Mouse (Mus musculus) kidney, postnatal 0 days (tissue): ENCODE data around the gene Trim3. TPM values are rescaled to one million over a fixed set of nuclear protein-coding genes. Genes with fewer than 3 reads are reported as not detected.

Experiments used
- ATAC-seq: fragments of 200-750 bp; cut with Nextera tagmentation; replicated peaks from 2 replicates; pipeline ENCODE4 v1.8.0; 2017; ENCODE audit warnings: low read depth, moderate number of reproducible peaks, moderate TSS enrichment, moderate library complexity; ENCODE audit not compliant: low FRiP score
- DNase-seq: peaks from one replicate; pipeline ENCODE4 v3.0.0-alpha.2; 2016; ENCODE audit warnings: low spot score
- H3K27ac ChIP-seq: fragments of 300-500 bp; sonication (generic); 2 replicates; pipeline ENCODE4 v1.5.1; 2014; ENCODE audit warnings: mild to moderate bottlenecking
- H3K27me3 ChIP-seq: fragments of 300-500 bp; sonication (generic); 2 replicates; pipeline ENCODE4 v1.6.1; 2014; ENCODE audit warnings: low read length, mixed read lengths; ENCODE audit not compliant: insufficient read depth
- H3K36me3 ChIP-seq: fragments of 300-500 bp; sonication (generic); 2 replicates; pipeline ENCODE4 v1.6.1; 2014; ENCODE audit warnings: low read length, mixed read lengths; ENCODE audit not compliant: insufficient read depth
- H3K4me1 ChIP-seq: fragments of 300-500 bp; sonication (generic); replicated peaks from 2 replicates; pipeline ENCODE4 v1.6.1; 2014; ENCODE audit warnings: antibody characterized with exemption, low read length, mixed read lengths; ENCODE audit not compliant: insufficient read depth
- H3K4me2 ChIP-seq: fragments of 300-500 bp; sonication (generic); 2 replicates; pipeline ENCODE4 v1.6.1; 2014; ENCODE audit warnings: mild to moderate bottlenecking, low read length, moderate library complexity, mixed read lengths
- H3K4me3 ChIP-seq: fragments of 300-500 bp; sonication (generic); replicated peaks from 2 replicates; pipeline ENCODE4 v1.5.1; 2014; ENCODE audit warnings: low read depth, low read length
- H3K9ac ChIP-seq: fragments of 300-500 bp; sonication (generic); 2 replicates; pipeline ENCODE4 v1.6.1; 2014; ENCODE audit warnings: low read depth, low read length
- H3K9me3 ChIP-seq: fragments of 300-500 bp; sonication (generic); replicated peaks from 2 replicates; pipeline ENCODE4 v1.6.1; 2016; ENCODE audit warnings: low read length, inconsistent platforms, mixed read lengths
- CTCF ChIP-seq: IDR thresholded peaks from 2 replicates; pipeline ENCODE4 v1.5.1; 2016; ENCODE audit warnings: antibody characterized with exemption, low read depth, mild to moderate bottlenecking, moderate library complexity
- WGBS: fragments of 180-500 bp; shearing (Covaris S2); extraction: QIAGEN DNeasy Blood & Tissue Kit; methylation state at CpG from one replicate; pipeline ENCODE4 v1.1.7; 2014; 5-methylcytosine and 5-hydroxymethylcytosine counted together
- polyA plus RNA-seq: library from polyadenylated mRNA; unstranded; fragments of >200 nt; fragmentation: Nextera tagmentation; extraction: Ambion mirVana; gene quantifications from 2 replicates; pipeline ENCODE4 v1.2.1, GENCODE M21; 2015

Gene Trim3
- polyA plus RNA-seq, 1 experiment from 2014 or later, result 24.8 TPM

GRCm38 (mm10) chr7:105568988-105569471 lies 64.3 kb downstream of the Trim3 start:
- no peaks in the 10 kb centered on the region for H3K27me3 ChIP-seq
- no peak for DNase-seq
- H3K4me1 ChIP-seq, result no peaks in the 10 kb centered on the region; the same call in 1 of the 2 replicates
- peak; percentile 70 for ATAC-seq
- H3K9ac ChIP-seq, result no peak overlapping the region
- 18% methylated on average over 6 of the region's 6 CpGs for WGBS
- no peak for TF ChIP-seq CTCF
- H3K9me3 ChIP-seq, result no peaks in the 10 kb centered on the region
- H3K27ac ChIP-seq, result no peak overlapping the region
- H3K4me2 ChIP-seq, result no peak overlapping the region
- peaks cover 29% of the 10 kb centered on the region for H3K36me3 ChIP-seq
- H3K4me3 ChIP-seq, result no peak overlapping the region

GRCm38 (mm10) chr7:105568583-105568982 lies 64.8 kb downstream of the Trim3 start:
- Histone ChIP-seq H3K9me3 (no peaks in the 10 kb centered on the region), H3K36me3 (peaks cover 25% of the 10 kb centered on the region), H3K27ac (no peak overlapping the region)

GRCm38 (mm10) chr7:105565071-105565836 lies 68.1 kb downstream of the Trim3 start:
- no peaks in the 10 kb centered on the region for H3K9me3 ChIP-seq
- H3K4me2 ChIP-seq, result no peak overlapping the region
- H3K36me3 ChIP-seq, result peaks cover 22% of the 10 kb centered on the region
- no peak overlapping the region for H3K4me3 ChIP-seq
- no peak overlapping the region for H3K9ac ChIP-seq
- no peak overlapping the region for H3K27ac ChIP-seq
- DNase-seq (no peak), ATAC-seq (no peak)
- no peaks in the 10 kb centered on the region for H3K27me3 ChIP-seq
- H3K4me1 ChIP-seq, result no peaks in the 10 kb centered on the region; the same call in 1 of the 2 replicates
- WGBS, result 88% methylated on average over 17 of the region's 17 CpGs
- no peak for TF ChIP-seq CTCF

More at GRCm38 (mm10) chr7:105568583-105568982, 64.8 kb downstream of the Trim3 start:
- ATAC-seq (no peak), DNase-seq (no peak)
- no peak overlapping the region for H3K9ac ChIP-seq
- H3K4me2 ChIP-seq, result no peak overlapping the region
- no peaks in the 10 kb centered on the region for H3K27me3 ChIP-seq
- H3K4me1 ChIP-seq, result no peaks in the 10 kb centered on the region; the same call in 1 of the 2 replicates
- no peak overlapping the region for H3K4me3 ChIP-seq
- TF ChIP-seq CTCF, result no peak
- 28% methylated on average over 7 of the region's 7 CpGs for WGBS

GRCm38 (mm10) chr7:105563367-105563766 lies 70.0 kb downstream of the Trim3 start:
- no peaks in the 10 kb centered on the region for H3K27me3 ChIP-seq
- H3K4me1 ChIP-seq, result no peaks in the 10 kb centered on the region
- TF ChIP-seq CTCF, result no peak
- no peak overlapping the region for H3K9ac ChIP-seq
- no peak for DNase-seq
- H3K9me3 ChIP-seq, result no peaks in the 10 kb centered on the region
- ATAC-seq, result no peak
- no peak overlapping the region for H3K4me3 ChIP-seq
- no peak overlapping the region for H3K27ac ChIP-seq
- 82% methylated on average over 3 of the region's 3 CpGs for WGBS
- peaks cover 22% of the 10 kb centered on the region for H3K36me3 ChIP-seq
- H3K4me2 ChIP-seq, result no peak overlapping the region

- Histone ChIP-seq H3K36me3 (peaks cover 18% of the 10 kb centered on the region), H3K4me2 (no peak overlapping the region), H3K9me3 (no peaks in the 10 kb centered on the region), H3K4me1 (no peaks in the 10 kb centered on the region), H3K27me3 (no peaks in the 10 kb centered on the region), H3K4me3 (no peak overlapping the region), H3K27ac (no peak overlapping the region), H3K9ac (no peak overlapping the region)
- DNase-seq, result no peak
- ATAC-seq, result no peak
- WGBS, result 94% methylated on average over 3 of the region's 3 CpGs
- TF ChIP-seq CTCF, result no peak
Measured at GRCm38 (mm10) chr7:105562317-105562716, 71.1 kb downstream of the Trim3 start.

GRCm38 (mm10) chr7:105559016-105559415 lies 74.4 kb downstream of the Trim3 start:
- no peak overlapping the region for H3K4me3 ChIP-seq
- H3K4me1 ChIP-seq, result no peaks in the 10 kb centered on the region
- H3K27me3 ChIP-seq, result no peaks in the 10 kb centered on the region
- no peak overlapping the region for H3K4me2 ChIP-seq
- no peaks in the 10 kb centered on the region for H3K9me3 ChIP-seq
- 88% methylated on average over 9 of the region's 9 CpGs for WGBS
- no peak overlapping the region for H3K9ac ChIP-seq
- no peak for TF ChIP-seq CTCF
- DNase-seq, result no peak
- H3K36me3 ChIP-seq, result no peaks in the 10 kb centered on the region
- H3K27ac ChIP-seq, result no peak overlapping the region
- no peak for ATAC-seq

GRCm38 (mm10) chr7:105557671-105558070 lies 75.7 kb downstream of the Trim3 start:
- no peaks in the 10 kb centered on the region for H3K4me1 ChIP-seq
- ATAC-seq (no peak), DNase-seq (no peak)
- H3K27me3 ChIP-seq, result no peaks in the 10 kb centered on the region
- no peak for TF ChIP-seq CTCF
- H3K9ac ChIP-seq, result no peak overlapping the region
- H3K36me3 ChIP-seq, result no peaks in the 10 kb centered on the region
- H3K4me2 ChIP-seq, result no peak overlapping the region
- no peak overlapping the region for H3K4me3 ChIP-seq
- WGBS, result 84% methylated on average over 11 of the region's 11 CpGs
- no peak overlapping the region for H3K27ac ChIP-seq
- H3K9me3 ChIP-seq, result no peaks in the 10 kb centered on the region
